Mouse (Mus musculus) thymus, postnatal 0 days (tissue): ENCODE data around the gene Clybl. TPM values are rescaled to one million over a fixed set of nuclear protein-coding genes. Genes with fewer than 3 reads are reported as not detected.

ENCODE experiments used
- DNase-seq: peaks from one replicate; pipeline ENCODE4 v3.0.0-alpha.2; 2015; ENCODE audit warnings: low spot score
- polyA plus RNA-seq: library from polyadenylated mRNA; unstranded; fragments of >200 nt; fragmentation: Nextera tagmentation; extraction: Ambion mirVana; gene quantifications from 2 replicates; pipeline ENCODE4 v1.2.1, GENCODE M21; 2015

The Clybl gene
- polyA plus RNA-seq, 1 experiment from 2014 or later: 8.8 TPM

- no peak for DNase-seq
These were observed 203.1 kb downstream of the Clybl start for GRCm38 (mm10) chr14:122384447-122385237.

- no peak for DNase-seq
These were observed 203.7 kb downstream of the Clybl start for GRCm38 (mm10) chr14:122385238-122385534.

GRCm38 (mm10) chr14:122385758-122386157 is 204.3 kb downstream of the Clybl start:
- DNase-seq: no peak

- no peak for DNase-seq
These were observed 205.0 kb downstream of the Clybl start for GRCm38 (mm10) chr14:122386281-122387130.

- no peak for DNase-seq
These were observed 206.3 kb downstream of the Clybl start for GRCm38 (mm10) chr14:122387781-122388180.

- no peak for DNase-seq
These were observed 207.0 kb downstream of the Clybl start for GRCm38 (mm10) chr14:122388431-122389031.

GRCm38 (mm10) chr14:122389684-122390370 is 208.3 kb downstream of the Clybl start:
- DNase-seq: no peak

GRCm38 (mm10) chr14:122390935-122391334 is 209.4 kb downstream of the Clybl start:
- DNase-seq: no peak

- no peak for DNase-seq
These were observed 211.6 kb downstream of the Clybl start for GRCm38 (mm10) chr14:122393119-122393518.

GRCm38 (mm10) chr14:122398676-122399075 is 217.2 kb downstream of the Clybl start:
- DNase-seq: no peak

- no peak for DNase-seq
These were observed 218.4 kb downstream of the Clybl start for GRCm38 (mm10) chr14:122399906-122400305.

- DNase-seq: no peak
These were observed 220.4 kb downstream of the Clybl start for GRCm38 (mm10) chr14:122401886-122402285.

GRCm38 (mm10) chr14:122402716-122403258 is 221.3 kb downstream of the Clybl start:
- no peak for DNase-seq

GRCm38 (mm10) chr14:122403422-122403940 is 222.0 kb downstream of the Clybl start:
- no peak for DNase-seq

GRCm38 (mm10) chr14:122404596-122405154 is 223.2 kb downstream of the Clybl start:
- DNase-seq: no peak

GRCm38 (mm10) chr14:122405236-122405635 is 223.7 kb downstream of the Clybl start:
- DNase-seq: no peak

- no peak for DNase-seq
These were observed 224.5 kb downstream of the Clybl start for GRCm38 (mm10) chr14:122405897-122406540.

- no peak for DNase-seq
These were observed 225.2 kb downstream of the Clybl start for GRCm38 (mm10) chr14:122406541-122407219.

- DNase-seq: no peak
These were observed 231.5 kb downstream of the Clybl start for GRCm38 (mm10) chr14:122412841-122413541.
